8 mouse cellular contexts compared by ENCODE assay signal in the genomic region with DNA sequence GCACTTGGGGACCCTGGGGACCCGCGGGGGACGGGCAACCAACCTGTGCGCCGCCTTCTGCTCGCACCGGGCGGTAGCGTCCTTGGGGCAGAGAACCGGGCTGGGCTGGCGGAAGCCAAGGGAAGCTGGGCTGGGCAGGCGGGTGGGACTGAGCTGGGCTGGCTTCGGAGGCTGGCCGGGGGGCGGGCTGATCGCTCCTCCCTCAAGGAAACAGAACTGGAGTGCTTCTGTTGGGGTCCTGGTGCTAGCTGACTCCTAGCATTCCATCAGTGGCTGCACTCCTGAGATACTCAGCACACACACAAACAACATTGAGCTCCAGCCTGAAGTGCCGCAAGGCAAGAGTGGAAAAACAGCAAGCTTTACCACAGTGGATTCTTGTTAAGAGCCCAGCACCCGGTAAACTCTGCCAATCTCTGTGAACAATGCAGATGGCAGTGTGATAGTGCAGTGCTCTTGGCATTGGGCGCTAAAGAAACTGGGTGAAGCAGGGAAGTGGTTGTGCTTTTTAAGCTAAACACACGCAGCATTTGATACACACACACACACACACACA. TPM values are rescaled to one million over a fixed set of nuclear protein-coding genes. Genes with fewer than 3 reads are reported as not detected.
DNase-seq lines count a peak whose midpoint lies in the region; ATAC-seq lines count a peak whose summit lies in the region.

TSS of gene Traf1 (minus strand) at position 292 of the 556 bp plus-strand sequence.

- WGBS in heart, embryonic 13.5 days: 9% methylated on average over 20 of the region's 20 CpGs
- 10% methylated on average over 20 of the region's 20 CpGs for WGBS in kidney, embryonic 15.5 days

- ATAC-seq in heart, embryonic 13.5 days (ENCODE audit: extremely low read depth, insufficient number of reproducible peaks, low FRiP score, low TSS enrichment): no peak
- peak; percentile 80 for ATAC-seq in kidney, embryonic 15.5 days (replicated peaks; ENCODE audit: low FRiP score)

- no peaks in the 10 kb centered on the region for H3K36me3 ChIP-seq in heart, embryonic 13.5 days
- no peaks in the 10 kb centered on the region for H3K36me3 ChIP-seq in kidney, embryonic 15.5 days

- H3K4me3 ChIP-seq in brown adipose tissue, adult 24 weeks (ENCODE audit: insufficient read depth, low read depth, low read length): peak within 1 kb of the TSS; percentile 50
- H3K4me3 ChIP-seq in heart, embryonic 13.5 days: peak within 1 kb of the TSS; percentile 43
- peak within 1 kb of the TSS; percentile 42 for H3K4me3 ChIP-seq in kidney, embryonic 15.5 days (replicated peaks)

- H3K9me3 ChIP-seq in heart, embryonic 13.5 days: no peaks in the 10 kb centered on the region
- no peaks in the 10 kb centered on the region for H3K9me3 ChIP-seq in kidney, embryonic 15.5 days (replicated peaks)

- peak within 1 kb of the TSS; percentile 82 for H3K27ac ChIP-seq in brown adipose tissue, adult 24 weeks (replicated peaks; ENCODE audit: low read depth, low read length)
- no peak within 1 kb of the TSS for H3K27ac ChIP-seq in heart, embryonic 13.5 days (replicated peaks)
- peak within 1 kb of the TSS; percentile 78 for H3K27ac ChIP-seq in kidney, embryonic 15.5 days

- peaks cover 13% of the 10 kb centered on the region; the same call in 1 of the 2 replicates for H3K4me1 ChIP-seq in brown adipose tissue, adult 24 weeks (ENCODE audit: control insufficient read depth, insufficient read depth, insufficient read length, low read length)
- peaks cover 23% of the 10 kb centered on the region for H3K4me1 ChIP-seq in heart, embryonic 13.5 days
- H3K4me1 ChIP-seq in kidney, embryonic 15.5 days: peaks cover 57% of the 10 kb centered on the region

- peak within 1 kb of the TSS; percentile 70 for H3K9ac ChIP-seq in heart, embryonic 13.5 days
- peak within 1 kb of the TSS; percentile 40 for H3K9ac ChIP-seq in kidney, embryonic 15.5 days

- DNase-seq in T-cell, adult 2 months (ENCODE audit: low spot score): peak; percentile 71
- peak; percentile 79 for DNase-seq in lung, postnatal 10 days
- peak; percentile 31 to 47 for DNase-seq in spleen, postnatal 14 days (ENCODE audit: low spot score in 2 of 2)
- DNase-seq in frontal cortex, postnatal 25 days (ENCODE audit: low spot score in 2 of 2): no peak
- DNase-seq in frontal cortex, adult 2 months (ENCODE audit: extremely low spot score in 1 of 2, low spot score in 1 of 2): no peak

- peaks cover 17% of the 10 kb centered on the region; the same call in 1 of the 2 replicates for H3K27me3 ChIP-seq in heart, embryonic 13.5 days (replicated peaks)
- no peaks in the 10 kb centered on the region for H3K27me3 ChIP-seq in kidney, embryonic 15.5 days

- H3K4me2 ChIP-seq in heart, embryonic 13.5 days: peak within 1 kb of the TSS; percentile 69
- peak within 1 kb of the TSS; percentile 65 for H3K4me2 ChIP-seq in kidney, embryonic 15.5 days

RNA-seq across cellular contexts. Expression of gene Traf1, which starts in this region (rescaled TPM):
- polyA plus RNA-seq in brown adipose tissue, adult 24 weeks (2012; ENCODE audit: insufficient read depth, insufficient read length, missing spikeins): not detected in 2 replicates
- polyA plus RNA-seq in heart, embryonic 13.5 days (2015; fragmentation: Nextera tagmentation; extraction: Ambion mirVana): 1.7 and 1.9 TPM in 2 replicates
- 23.2 and 25.4 TPM in 2 replicates for polyA plus RNA-seq in kidney, embryonic 15.5 days (2015; fragmentation: Nextera tagmentation; extraction: Ambion mirVana)
- polyA plus RNA-seq in frontal cortex, adult 2 months (2012; rRNA removed): 3.5 and 4.8 TPM in 2 replicates

Comparison
In these comparisons a context has a peak if more than half of its experiments do, and no peak if none do; other contexts are left out.
1. DNase-seq: peak in T-cell, adult 2 months (single experiment), lung, postnatal 10 days (single experiment) and spleen, postnatal 14 days (2 of 2); none in frontal cortex, postnatal 25 days (0 of 2) and frontal cortex, adult 2 months (0 of 2).
2. Peak in every context shown above with its lines, with median percentiles within 50 percentile points of each other: H3K4me3 ChIP-seq.